Mouse (Mus musculus) kidney, adult 18-20 months (tissue): ENCODE measurements around the gene Bean1.

Experiments used
- DNase-seq: peaks from one replicate; pipeline ENCODE4 v3.0.0; 2021

The Bean1 gene

GRCm38 (mm10) chr8:104170118-104171049 is at the start of gene Bean1:
Gene Bean1, plus strand, starts transcription at chr8:104170442.
- DNase-seq: peak; percentile 16

- no peak for DNase-seq
These were observed 48.4 kb upstream of the Bean1 start for GRCm38 (mm10) chr8:104121640-104122416.

DNA sequence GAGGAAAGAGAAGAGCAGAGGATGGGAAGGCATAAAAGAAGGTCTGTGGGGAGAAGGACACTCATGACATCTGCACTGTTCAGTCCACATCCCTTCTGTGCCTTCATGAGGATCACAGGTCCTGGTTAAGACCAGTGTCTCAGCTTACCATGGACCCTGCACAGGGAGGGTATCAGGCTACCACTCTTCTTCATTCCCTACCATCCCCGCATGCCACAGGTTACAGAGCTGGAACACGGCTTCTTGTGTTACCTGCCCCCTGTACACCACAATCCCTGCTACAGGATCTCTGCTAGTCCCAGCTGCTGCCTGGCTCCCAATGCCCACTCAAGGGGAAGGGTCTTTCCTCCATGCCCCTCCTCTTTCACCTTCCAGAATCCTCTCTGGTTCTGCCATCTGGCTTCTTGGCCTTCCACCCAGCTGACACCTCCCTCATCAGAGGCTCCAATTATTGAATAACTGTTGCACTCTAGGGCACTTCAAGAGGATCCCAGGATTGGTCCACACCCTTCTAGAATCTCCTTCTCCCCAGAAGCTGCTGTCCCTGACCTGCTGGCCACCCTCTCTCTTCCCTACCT is 47.1 kb upstream of the Bean1 start:
- DNase-seq: no peak

GRCm38 (mm10) chr8:104124534-104124933 is 45.7 kb upstream of the Bean1 start:
- no peak for DNase-seq

GRCm38 (mm10) chr8:104127160-104127883 is 42.9 kb upstream of the Bean1 start:
- DNase-seq: no peak

DNA sequence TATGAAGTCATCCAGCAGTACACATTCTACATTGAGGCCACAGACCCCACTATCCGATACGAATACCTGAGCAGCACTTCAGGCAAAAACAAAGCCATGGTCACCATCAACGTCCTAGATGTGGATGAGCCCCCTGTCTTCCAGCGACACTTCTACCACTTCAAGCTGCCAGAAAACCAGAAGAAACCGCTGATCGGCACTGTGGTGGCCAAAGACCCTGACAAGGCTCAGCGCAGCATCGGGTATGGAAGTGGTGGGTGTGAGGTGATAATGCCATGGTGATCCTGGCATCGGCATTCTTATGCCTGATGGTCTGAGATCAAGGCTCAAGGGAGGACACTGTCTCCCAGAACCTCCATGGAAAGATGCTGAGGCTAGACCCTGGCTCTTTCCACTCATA is 39.3 kb upstream of the Bean1 start:
- DNase-seq: no peak

GRCm38 (mm10) chr8:104131414-104131975 is 38.7 kb upstream of the Bean1 start:
- DNase-seq: no peak

GRCm38 (mm10) chr8:104134521-104134920 is 35.7 kb upstream of the Bean1 start:
- DNase-seq: no peak

DNA sequence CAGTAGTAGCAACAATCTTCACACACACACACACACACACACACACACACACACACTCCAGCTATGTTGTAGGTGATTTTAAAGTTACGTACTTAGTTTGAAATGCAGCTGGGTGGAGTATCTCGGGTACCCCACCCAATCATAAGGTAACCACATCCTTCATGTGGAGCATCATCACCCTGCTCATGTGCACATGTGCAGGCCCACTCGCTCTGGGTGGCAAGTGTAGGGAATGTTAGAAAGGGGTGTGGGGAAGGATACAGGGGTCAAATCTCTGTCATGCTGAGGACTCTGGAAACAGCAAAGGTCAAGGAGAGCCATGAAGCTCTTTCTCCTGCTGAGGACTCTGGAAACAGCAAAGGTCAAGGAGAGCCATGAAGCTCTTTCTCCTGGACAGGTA is 34.0 kb upstream of the Bean1 start:
- DNase-seq: no peak

DNA sequence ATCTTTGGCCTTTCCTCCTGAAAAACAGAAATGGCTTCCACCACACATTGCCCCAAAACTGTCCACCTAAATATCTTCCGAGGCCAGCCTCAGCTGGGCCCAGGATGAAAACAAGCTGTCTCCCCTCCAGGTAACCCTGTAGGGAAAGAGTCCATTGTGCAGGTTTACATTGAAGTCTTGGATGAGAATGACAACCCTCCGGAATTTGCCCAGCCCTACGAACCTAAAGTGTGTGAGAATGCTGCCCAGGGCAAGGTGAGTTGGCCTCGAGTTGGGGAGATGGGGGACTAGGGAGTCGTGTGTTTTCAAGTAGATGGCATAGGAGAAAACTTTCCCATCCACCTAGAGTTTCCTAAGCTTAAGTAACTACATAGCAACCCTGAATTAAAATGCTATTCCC is 32.6 kb upstream of the Bean1 start:
- DNase-seq: no peak

DNA sequence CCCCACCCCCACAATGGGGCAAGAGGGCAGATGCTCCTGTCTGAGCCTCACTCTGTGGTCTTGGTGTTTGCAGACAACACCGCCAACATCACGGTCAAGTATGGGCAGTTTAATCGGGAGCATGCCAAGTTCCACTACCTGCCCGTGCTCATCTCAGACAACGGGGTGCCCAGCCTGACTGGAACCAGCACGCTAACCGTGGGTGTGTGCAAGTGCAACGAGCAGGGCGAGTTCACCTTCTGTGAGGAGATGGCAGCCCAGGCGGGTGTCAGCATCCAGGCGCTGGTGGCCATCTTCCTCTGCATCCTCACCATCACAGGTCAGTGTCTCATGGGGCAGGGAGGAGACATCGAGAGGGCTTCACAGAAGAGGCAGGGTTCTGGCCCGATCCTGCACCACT is 29.6 kb upstream of the Bean1 start:
- no peak for DNase-seq

DNA sequence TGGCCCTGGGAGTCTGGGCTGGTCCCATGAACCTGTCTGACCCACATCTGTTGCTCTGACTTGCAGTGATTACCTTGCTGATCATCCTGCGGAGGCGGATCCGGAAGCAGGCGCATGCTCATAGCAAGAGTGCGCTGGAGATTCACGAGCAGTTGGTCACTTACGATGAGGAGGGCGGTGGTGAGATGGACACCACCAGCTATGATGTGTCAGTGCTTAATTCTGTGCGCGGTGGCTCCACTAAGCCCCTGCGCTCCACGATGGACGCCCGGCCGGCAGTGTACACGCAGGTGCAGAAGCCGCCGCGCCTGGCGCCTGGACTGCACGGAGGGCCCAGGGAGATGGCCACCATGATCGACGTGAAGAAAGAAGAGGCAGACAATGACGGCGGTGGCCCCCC is 27.8 kb upstream of the Bean1 start:
- no peak for DNase-seq

GRCm38 (mm10) chr8:104143379-104143778 is 26.9 kb upstream of the Bean1 start:
- no peak for DNase-seq

- no peak for DNase-seq
These were observed 25.6 kb upstream of the Bean1 start for GRCm38 (mm10) chr8:104144434-104145216.

DNA sequence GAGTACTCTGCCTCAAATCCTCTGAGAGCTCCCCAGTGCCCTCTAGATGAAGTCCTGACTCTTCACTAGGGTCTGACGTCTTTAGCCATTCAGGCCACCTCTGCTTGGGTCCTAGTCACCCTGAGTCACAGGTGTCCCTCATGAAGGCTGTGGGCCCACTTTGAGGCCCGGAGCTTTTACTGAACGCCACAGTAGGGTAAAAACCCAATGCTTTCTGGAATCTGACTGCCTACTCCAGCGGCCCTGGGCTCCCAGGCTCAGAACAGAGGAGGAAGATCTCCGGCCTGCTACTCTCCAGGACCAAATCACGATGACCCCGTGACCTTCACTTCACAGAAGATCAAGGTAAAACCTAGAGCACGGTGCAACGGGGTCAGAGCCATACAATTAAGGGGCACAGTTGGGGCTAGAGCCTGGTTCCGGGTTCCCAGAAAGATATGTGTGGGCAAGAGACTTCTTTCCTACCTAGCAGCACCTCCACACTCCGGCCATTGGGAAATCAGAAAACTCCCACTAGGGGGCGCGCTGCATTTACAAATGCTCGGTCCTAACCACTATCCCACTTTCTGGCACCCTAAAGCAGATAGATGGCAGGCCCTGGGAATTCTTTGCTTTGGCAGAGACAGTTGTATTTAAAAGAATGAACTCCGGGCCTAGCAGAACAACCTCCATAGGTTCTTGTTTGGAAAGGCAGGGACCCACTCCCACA is 24.1 kb upstream of the Bean1 start:
- DNase-seq: peak; percentile 85

- no peak for DNase-seq
These were observed 23.3 kb upstream of the Bean1 start for GRCm38 (mm10) chr8:104146717-104147494.

GRCm38 (mm10) chr8:104147947-104148346 is 22.3 kb upstream of the Bean1 start:
- DNase-seq: no peak

DNA sequence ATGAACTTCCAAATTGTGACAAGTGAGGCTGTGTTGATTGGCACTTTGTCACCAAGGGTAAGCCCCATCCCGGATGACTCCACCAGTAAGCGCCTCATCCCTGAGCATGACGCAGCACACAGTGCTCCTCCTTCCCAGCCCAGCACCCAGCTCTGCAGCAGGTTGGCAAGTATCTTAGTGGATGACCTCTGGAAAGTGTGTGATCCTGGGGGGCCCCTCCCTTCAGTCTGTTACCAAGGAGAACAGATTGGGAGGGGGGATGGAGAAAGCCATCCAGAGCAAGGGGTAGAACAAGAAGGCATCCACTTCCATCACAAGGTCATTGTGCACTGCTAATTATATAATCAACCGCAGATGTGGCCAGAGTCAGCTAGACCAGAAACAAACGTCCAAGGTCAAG is 9.5 kb upstream of the Bean1 start:
- no peak for DNase-seq

DNA sequence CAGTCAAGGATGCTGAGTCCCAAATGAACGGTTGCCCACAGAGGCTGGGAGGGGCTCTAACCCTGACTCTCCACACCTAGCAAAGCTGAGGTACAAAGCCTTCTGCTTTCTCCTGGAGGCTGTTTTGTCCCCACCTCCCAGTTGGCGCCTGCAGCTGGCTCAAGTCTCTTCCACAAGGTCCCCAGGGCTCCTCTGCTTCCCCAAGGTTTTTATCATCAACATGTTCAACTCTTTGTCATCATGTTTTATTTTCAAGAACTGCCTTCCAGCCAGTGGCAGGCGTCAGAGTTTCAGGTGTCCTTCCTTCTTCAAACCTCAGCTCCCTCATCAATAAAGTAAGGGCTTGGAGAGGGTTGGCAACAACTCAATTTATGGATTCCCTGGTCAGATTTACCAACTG is 781 bp upstream of the Bean1 start:
- no peak for DNase-seq

DNA sequence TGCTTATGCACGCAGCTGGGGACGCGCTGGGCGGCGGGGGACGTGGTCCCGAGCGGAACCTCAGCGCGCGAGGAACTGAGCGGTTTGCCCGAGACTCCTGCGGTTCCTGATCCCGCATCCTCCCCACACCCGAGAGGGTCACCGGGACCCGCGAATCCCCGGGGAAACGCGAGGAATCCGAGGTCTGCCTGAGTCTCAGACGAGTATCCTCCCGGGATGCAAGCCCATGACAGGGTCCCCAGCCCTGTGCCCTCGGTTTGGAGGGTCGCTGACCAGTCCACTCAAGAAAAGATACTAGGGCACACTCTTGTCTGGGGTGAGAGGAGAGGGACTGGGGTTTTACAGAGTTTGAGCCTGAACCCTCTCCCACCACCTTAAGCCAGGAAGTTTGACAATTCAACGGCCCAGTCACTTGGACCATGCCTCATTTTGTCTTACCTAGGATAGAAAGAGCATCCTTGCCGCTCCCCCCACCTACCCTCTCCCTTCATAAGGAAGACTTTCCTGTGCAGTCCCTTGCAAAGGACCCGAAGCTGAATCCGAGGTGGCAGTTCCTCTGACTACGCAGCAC is 893 bp downstream of the Bean1 start:
- no peak for DNase-seq
